Mouse (Mus musculus) testis, adult 2 months (tissue): ENCODE data around the gene Mme. TPM values are rescaled to one million over a fixed set of nuclear protein-coding genes. Genes with fewer than 3 reads are reported as not detected.

Experiments used
- H3K27ac ChIP-seq: fragments of 200-500 bp; 2 replicates; pipeline ENCODE4 v1.5.1; 2012; ENCODE audit warnings: low read depth, low read length; ENCODE audit not compliant: control insufficient read depth, insufficient read depth
- H3K27me3 ChIP-seq: fragments of 200-500 bp; 2 replicates; pipeline ENCODE4 v1.6.1; 2012; ENCODE audit warnings: mild to moderate bottlenecking, low read length, moderate library complexity; ENCODE audit not compliant: control insufficient read depth, insufficient read depth
- H3K36me3 ChIP-seq: fragments of 200-500 bp; 2 replicates; pipeline ENCODE4 v1.6.1; 2012; ENCODE audit warnings: mild to moderate bottlenecking, low read length; ENCODE audit not compliant: control insufficient read depth, insufficient read depth
- H3K4me1 ChIP-seq: fragments of 200-500 bp; 2 replicates; pipeline ENCODE4 v1.6.1; 2012; ENCODE audit warnings: low read length; ENCODE audit not compliant: control insufficient read depth, insufficient read depth
- H3K4me3 ChIP-seq: fragments of 200-500 bp; 2 replicates; pipeline ENCODE4 v1.5.1; 2012; ENCODE audit warnings: low read depth, mild to moderate bottlenecking, low read length, moderate library complexity, mixed read lengths; ENCODE audit not compliant: control insufficient read depth
- CTCF ChIP-seq: fragments of 200-500 bp; IDR thresholded peaks from 2 replicates; pipeline ENCODE4 v1.5.1; 2012; ENCODE audit warnings: low read depth, mild to moderate bottlenecking, inconsistent platforms, low read length, moderate library complexity; ENCODE audit not compliant: control insufficient read depth, insufficient read depth, insufficient replicate concordance
- POLR2A ChIP-seq: fragments of 200-500 bp; IDR thresholded peaks from 2 replicates; pipeline ENCODE4 v1.6.1; 2012; ENCODE audit warnings: low read depth, mild to moderate bottlenecking, inconsistent platforms, low read length, moderate library complexity; ENCODE audit not compliant: control insufficient read depth
- polyA plus RNA-seq: library from polyadenylated mRNA; depleted of rRNA; stranded (reverse); fragments of >200 nt; gene quantifications from 2 replicates; pipeline ENCODE4 v1.2.3, GENCODE M21; 2012; rRNA removed

The Mme gene
- polyA plus RNA-seq, 1 experiment, result 2.4 TPM

- no peak for TF ChIP-seq POLR2A
- Histone ChIP-seq H3K4me1 (no peaks in the 10 kb centered on the region), H3K4me3 (no peak overlapping the region), H3K27ac (no peak overlapping the region), H3K27me3 (no peaks in the 10 kb centered on the region), H3K36me3 (no peaks in the 10 kb centered on the region)
Observed at GRCm38 (mm10) chr3:63406438-63406837, 165.1 kb downstream of the Mme start.

- TF ChIP-seq POLR2A, result no peak
- no peak for TF ChIP-seq CTCF
- Histone ChIP-seq H3K27ac (no peak overlapping the region), H3K4me3 (no peak overlapping the region), H3K36me3 (no peaks in the 10 kb centered on the region), H3K27me3 (no peaks in the 10 kb centered on the region), H3K4me1 (no peaks in the 10 kb centered on the region)
Observed at GRCm38 (mm10) chr3:63411006-63411405, 169.7 kb downstream of the Mme start.

- no peak overlapping the region for H3K4me3 ChIP-seq
- peak overlapping the region; percentile 13; the same call in 1 of the 2 replicates for H3K27ac ChIP-seq
- no peaks in the 10 kb centered on the region for H3K36me3 ChIP-seq
- no peaks in the 10 kb centered on the region for H3K4me1 ChIP-seq
- TF ChIP-seq POLR2A (no peak), CTCF (no peak)
- no peaks in the 10 kb centered on the region for H3K27me3 ChIP-seq
Observed at GRCm38 (mm10) chr3:63412220-63412937, 171.0 kb downstream of the Mme start.

- Histone ChIP-seq H3K27ac (0 out of 2 replicates have a peak overlapping the region, but pooled peaks have one; percentile 8), H3K36me3 (no peaks in the 10 kb centered on the region), H3K4me1 (no peaks in the 10 kb centered on the region), H3K4me3 (no peak overlapping the region), H3K27me3 (no peaks in the 10 kb centered on the region)
- TF ChIP-seq POLR2A, result no peak
Observed at GRCm38 (mm10) chr3:63413046-63413911, 171.9 kb downstream of the Mme start.

GRCm38 (mm10) chr3:63417284-63417683 is 175.9 kb downstream of the Mme start:
- no peaks in the 10 kb centered on the region for H3K4me1 ChIP-seq
- H3K4me3 ChIP-seq, result no peak overlapping the region
- no peak overlapping the region for H3K27ac ChIP-seq
- H3K27me3 ChIP-seq, result no peaks in the 10 kb centered on the region
- no peak for TF ChIP-seq POLR2A
- TF ChIP-seq CTCF, result no peak
- H3K36me3 ChIP-seq, result no peaks in the 10 kb centered on the region

GRCm38 (mm10) chr3:63417758-63418157 is 176.4 kb downstream of the Mme start:
- Histone ChIP-seq H3K27ac (no peak overlapping the region), H3K36me3 (no peaks in the 10 kb centered on the region), H3K4me1 (no peaks in the 10 kb centered on the region), H3K27me3 (no peaks in the 10 kb centered on the region), H3K4me3 (no peak overlapping the region)
- TF ChIP-seq POLR2A (no peak), CTCF (no peak)

GRCm38 (mm10) chr3:63423552-63423951 is 182.2 kb downstream of the Mme start:
- no peak overlapping the region for H3K27ac ChIP-seq
- H3K36me3 ChIP-seq, result no peaks in the 10 kb centered on the region
- no peaks in the 10 kb centered on the region for H3K4me1 ChIP-seq
- H3K4me3 ChIP-seq, result no peak overlapping the region
- TF ChIP-seq POLR2A (no peak), CTCF (no peak)
- H3K27me3 ChIP-seq, result no peaks in the 10 kb centered on the region

Other genes starting within 250 kb of the Mme start
- not detected in 2 replicates for gene Gm34302, start 242.3 kb downstream of the Mme start, polyA plus RNA-seq